Mouse (Mus musculus) T-helper 2 cell (primary cell): ENCODE results near the gene Fmnl3.

Source experiments
- in situ Hi-C: fragments of 300-600 bp; cut with MboI, MseI; formaldehyde crosslinking; loops from one replicate; pipeline ENCODE4 v1.15.1; 2025; ENCODE audit warnings: high pct_unique_total_duplicates

The Fmnl3 gene

DNA sequence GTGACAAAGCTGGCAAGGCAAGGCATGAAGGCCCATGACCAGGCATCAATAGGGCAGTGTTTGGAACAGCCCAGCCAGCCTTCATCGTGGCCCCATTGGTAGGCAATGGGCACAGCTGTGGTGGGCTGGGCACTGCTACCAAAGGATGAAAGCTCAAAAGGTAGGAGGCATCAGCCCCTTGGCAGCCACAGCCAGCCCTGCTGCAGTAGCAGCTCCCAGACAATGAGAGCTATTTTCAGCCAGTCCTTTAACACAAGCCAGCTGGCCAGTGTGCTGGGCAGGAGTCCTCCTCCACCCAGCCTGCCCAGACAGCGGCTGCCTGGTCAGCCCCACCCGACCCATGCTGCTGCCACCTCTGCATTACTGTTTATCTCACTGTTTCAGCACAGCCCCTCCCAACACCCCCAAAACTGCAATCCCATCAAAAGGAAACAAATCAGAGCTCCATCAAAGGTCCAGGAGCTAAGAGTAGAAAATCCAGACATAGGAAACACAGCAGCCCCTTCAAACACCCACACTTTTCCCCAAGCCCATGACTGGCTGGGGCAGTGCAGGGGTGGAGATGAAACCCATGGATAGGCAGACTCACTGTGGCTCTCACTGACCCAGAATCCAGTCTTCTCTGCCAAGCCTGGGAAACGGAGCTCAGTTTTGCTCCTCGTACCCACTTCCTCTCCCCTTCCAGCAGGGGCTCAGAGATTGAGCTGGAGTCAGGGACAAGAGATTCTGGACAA is 26.7 kb downstream of the Fmnl3 start:
- in situ Hi-C loops: no loop called here

GRCm38 (mm10) chr15:99342194-99342981 is 27.9 kb downstream of the Fmnl3 start:
- in situ Hi-C loops: no loop called here

GRCm38 (mm10) chr15:99341102-99341501 is 29.2 kb downstream of the Fmnl3 start:
- in situ Hi-C loops: no loop called here

DNA sequence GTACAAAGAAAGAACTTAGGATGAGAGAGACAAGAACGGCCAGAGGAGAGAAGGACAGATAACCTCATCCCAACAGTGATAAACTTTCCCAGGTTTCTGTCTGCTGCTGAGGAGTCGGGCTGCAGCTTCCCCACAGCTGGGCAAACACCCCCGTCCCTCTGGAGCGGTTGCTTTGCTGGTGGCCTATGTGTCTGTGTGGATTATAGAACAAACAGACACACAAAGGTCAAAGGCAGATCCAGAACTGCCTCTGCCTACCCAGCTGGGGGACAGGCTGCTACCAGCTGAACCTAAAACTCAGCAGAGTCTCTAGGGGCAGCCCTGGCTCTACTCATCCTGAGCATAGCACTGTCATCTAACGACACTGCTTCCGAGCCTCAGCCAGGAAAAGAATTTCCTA is 30.6 kb downstream of the Fmnl3 start:
- in situ Hi-C loops: no loop called here

GRCm38 (mm10) chr15:99338916-99339315 is 31.4 kb downstream of the Fmnl3 start:
- in situ Hi-C loops: no loop called here

DNA sequence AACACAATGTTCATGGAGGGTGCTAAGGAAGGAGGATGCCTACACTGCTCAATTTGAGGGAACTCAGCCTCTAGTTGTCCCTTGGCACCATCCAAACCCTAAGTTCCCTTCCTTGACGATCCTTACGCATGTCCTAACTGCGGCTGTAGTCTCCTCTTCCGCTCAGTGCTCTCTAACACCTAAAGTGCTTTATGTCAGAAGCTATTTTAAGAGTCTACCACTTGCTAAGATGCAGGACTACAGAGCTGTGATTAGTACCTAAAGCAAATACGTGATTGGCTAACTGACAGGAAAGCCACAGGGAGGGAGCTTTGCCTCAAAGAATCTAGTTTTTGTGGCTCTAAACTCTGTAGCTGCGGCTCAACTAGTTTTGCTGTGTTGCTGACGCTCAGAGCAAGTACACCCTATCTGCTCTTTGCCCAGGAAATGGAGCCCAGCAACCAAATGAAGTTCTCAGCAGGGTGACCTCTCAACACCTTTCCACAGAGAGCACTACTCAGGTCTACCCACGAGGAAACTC is 34.4 kb downstream of the Fmnl3 start:
- in situ Hi-C loops: no loop called here

DNA sequence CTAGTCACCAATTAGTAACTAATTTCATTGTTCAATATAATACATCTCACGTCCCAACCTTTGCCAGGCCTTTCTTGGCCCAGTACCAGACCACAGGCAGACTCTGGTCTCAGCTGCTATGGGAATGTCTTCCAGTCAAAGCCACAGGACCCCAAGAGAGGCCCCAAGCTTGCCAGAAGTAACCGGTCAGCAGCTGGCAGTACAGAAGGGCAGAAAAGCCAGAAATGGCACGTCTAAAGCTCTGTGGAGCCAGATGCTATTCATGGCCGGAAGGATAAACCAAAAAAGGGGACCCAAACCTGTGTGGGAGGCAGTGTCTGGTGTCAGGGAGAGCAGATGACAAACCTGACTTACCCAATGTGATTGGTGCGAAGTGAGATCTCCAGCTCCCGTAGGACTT is 35.8 kb downstream of the Fmnl3 start:
- in situ Hi-C loops: no loop called here

DNA sequence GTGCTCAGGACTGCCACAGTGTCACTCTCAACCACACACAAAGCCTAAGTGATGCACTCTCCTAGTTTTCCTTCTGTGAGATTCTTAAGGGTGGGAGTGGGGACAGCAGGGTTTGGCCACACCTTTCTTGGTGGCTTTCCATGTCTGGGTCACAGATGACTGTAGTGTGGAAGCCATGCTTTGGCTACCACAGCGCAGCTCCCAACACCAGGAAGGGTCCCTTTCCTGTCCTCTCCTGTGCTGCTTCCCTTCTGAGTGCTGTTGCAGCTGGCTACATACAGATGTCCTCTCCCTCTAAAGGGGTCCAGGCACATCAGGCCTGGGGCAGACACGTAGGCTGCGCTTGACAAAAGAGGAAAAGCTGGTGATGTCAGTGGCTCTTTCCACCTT is 36.6 kb downstream of the Fmnl3 start:
- in situ Hi-C loops: no loop called here

DNA sequence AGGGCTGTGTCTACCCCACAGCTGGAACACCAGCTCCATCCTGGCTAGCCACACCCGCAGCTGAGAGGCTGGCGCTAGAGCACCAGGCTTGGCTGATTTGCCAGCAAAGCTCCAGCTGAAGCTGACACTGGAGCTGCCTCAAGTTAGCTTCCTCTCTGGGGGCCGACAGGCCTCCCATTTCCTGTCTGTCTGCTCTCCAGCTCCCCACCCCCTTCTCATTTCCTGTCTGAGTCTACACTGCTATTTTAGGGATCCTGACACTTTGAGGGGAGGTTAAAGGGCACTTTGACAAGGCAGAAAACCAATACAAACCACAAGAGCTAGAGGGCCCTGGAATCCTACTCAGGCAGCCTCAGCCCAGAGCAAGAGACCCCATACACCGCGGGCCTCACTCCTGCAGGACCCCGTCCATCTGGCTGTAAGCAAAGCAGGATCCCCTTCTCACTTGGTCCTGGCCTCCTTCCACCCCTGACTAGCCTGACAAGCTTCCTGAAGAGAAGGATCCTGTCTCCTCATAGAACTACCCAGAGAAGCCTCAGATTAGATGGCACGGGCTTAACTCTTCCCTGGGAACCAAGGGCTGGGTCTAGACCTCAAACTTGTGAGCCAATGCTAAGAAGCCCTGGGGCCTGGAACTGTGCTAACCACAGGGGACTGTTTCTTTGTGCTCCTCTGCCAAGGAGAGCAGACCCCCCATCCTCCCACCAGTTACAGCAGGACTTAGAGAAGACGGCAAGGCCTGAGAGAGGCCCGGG is 37.2 kb downstream of the Fmnl3 start:
- in situ Hi-C loops: no loop called here

GRCm38 (mm10) chr15:99332111-99332510 is 38.2 kb downstream of the Fmnl3 start:
- in situ Hi-C loops: no loop called here

- in situ Hi-C loops: no loop called here
These were observed 38.9 kb downstream of the Fmnl3 start for GRCm38 (mm10) chr15:99331341-99331740.

GRCm38 (mm10) chr15:99330324-99330723 is 40.0 kb downstream of the Fmnl3 start:
- in situ Hi-C loops: no loop called here

DNA sequence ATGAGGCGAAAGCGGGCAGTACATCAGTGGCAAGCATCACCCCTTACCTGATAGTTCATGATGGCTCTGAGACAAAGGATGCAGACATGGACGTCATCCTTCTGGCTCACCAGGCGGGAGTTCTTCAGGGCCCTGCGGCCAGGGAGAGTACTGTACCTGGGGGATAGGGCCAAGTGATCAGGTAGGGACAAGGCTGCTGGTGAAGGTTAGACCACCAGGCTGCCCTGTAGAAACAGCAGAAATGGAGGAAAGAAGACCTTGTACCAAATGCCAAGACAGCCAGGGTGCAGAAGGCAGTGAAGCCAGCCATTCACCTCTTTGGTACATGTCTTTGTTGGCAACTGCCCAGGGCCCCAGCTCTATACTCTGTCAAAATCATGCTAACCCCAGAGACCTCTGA is 42.3 kb downstream of the Fmnl3 start:
- in situ Hi-C loops: loop anchor here (5.0 kb wide), 1 partner anchor 49 kb away; no protein-coding TSS in a partner anchor

GRCm38 (mm10) chr15:99326959-99327358 is 43.3 kb downstream of the Fmnl3 start:
- in situ Hi-C loops: loop anchor here (5.0 kb wide), 1 partner anchor 50 kb away; no protein-coding TSS in a partner anchor

DNA sequence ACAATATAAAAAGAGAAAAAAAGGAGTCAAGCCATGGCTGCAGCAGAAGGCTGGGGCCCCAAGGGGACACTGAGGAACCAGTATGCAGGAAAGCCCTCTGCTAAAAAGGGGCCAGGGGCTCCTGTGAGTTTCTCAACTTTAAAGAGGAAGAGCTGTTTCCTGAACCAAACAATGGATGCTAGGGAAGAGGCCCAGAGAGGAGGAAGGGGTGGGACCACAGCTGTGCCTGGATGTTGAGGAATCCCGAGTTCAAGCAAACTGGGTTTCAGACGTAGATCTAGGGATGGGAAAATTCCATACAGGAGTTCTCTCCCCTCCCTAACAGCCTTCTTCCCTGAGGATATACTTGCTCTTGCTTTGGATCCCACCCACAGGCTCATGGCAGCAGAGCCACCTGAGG is 43.9 kb downstream of the Fmnl3 start:
- in situ Hi-C loops: loop anchor here (5.0 kb wide), 1 partner anchor 51 kb away; no protein-coding TSS in a partner anchor

GRCm38 (mm10) chr15:99325598-99325997 is 44.7 kb downstream of the Fmnl3 start:
- in situ Hi-C loops: loop anchor here (5.0 kb wide), 1 partner anchor 52 kb away; no protein-coding TSS in a partner anchor

GRCm38 (mm10) chr15:99324151-99324550 is 46.1 kb downstream of the Fmnl3 start:
- in situ Hi-C loops: no loop called here

- in situ Hi-C loops: no loop called here
These were observed 49.3 kb downstream of the Fmnl3 start for GRCm38 (mm10) chr15:99320978-99321377.

DNA sequence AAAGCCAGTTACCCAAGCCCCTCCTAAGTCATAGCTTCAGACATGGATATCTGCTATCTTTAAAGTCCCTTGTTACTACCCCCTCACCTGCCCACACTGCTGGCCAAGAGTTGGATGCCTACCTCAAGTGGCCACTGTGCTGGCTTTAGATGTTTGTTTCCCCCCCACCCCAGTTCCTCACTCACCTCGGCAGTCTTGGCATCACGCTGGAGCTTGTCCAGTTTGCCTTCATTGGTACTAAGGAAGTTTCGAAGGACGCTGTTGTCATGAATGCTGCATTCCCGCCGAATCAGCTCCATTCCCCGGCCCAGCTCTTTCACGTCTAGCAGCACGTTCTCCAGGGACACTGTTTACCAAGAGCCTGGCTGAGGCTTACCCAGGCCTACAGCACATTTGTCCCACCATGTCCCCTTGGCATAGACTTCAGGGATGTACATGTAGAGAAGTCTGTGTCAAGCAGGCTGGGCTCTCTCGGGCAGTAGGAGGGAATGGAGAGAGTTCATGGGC is 50.1 kb downstream of the Fmnl3 start:
- in situ Hi-C loops: no loop called here

DNA sequence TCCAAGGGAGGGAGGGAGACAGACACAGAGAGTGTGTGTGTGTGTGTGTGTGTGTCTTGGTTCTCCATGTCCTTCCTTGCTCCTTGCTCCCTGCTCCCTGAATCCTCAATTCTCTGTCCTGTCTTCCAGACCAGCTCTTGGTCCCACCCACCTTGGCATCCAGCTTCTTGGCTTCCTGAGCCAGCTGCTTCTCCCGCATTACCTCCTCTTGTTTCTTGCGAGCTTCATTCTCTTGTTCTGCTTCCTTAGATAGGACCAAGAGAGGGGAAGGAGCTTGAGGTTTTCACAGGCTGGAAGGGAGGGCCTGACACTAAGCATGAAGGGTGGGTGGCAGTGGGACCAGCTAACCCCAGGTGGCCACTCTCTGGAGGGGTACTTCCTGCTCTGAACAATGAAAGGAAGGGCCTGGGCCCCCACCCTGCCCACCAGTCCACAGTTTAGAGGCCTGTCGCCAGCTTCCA is 50.8 kb downstream of the Fmnl3 start:
- in situ Hi-C loops: no loop called here

- in situ Hi-C loops: no loop called here
These were observed 51.3 kb downstream of the Fmnl3 start for GRCm38 (mm10) chr15:99318861-99319410.
